Mouse (Mus musculus): Measurements from ENCODE around the gene Grid2. TPM values are rescaled to one million over a fixed set of nuclear protein-coding genes. Genes with fewer than 3 reads are reported as not detected.

The Grid2 gene
- polyA plus RNA-seq, 1 experiment from 2014 or later, result 0.56 TPM

DNA sequence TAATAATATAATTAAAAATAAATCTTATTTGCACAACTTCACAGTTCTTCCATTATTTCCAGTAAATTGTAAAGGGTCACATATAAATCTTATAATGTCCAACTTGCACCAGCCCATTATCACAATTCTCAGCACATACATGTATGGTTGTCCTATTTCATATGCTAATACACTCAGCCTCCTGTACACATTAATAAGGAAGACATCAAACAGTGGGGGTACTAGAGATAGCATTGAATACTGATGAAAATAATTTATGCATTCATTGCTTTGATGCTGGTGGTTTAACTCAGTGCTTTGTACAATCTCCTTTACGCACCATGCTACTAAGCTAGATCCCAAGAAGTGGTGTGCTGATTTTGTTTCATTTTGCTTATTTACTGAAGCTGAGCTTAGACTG is 446.0 kb downstream of the Grid2 start:
- Histone ChIP-seq H3K27me3 (ENCODE audit: low read depth, poor library complexity, severe bottlenecking) (no peaks in the 10 kb centered on the region), H3K27ac (replicated peaks) (no peak overlapping the region), H3K36me3 (no peaks in the 10 kb centered on the region), H3K9me3 (replicated peaks) (no peaks in the 10 kb centered on the region), H3K4me3 (no peak overlapping the region), H3K4me1 (no peaks in the 10 kb centered on the region)
- WGBS, result 95% methylated on average over 1 of the region's 1 CpGs
- DNase-seq (ENCODE audit: low spot score), result no peak

DNA sequence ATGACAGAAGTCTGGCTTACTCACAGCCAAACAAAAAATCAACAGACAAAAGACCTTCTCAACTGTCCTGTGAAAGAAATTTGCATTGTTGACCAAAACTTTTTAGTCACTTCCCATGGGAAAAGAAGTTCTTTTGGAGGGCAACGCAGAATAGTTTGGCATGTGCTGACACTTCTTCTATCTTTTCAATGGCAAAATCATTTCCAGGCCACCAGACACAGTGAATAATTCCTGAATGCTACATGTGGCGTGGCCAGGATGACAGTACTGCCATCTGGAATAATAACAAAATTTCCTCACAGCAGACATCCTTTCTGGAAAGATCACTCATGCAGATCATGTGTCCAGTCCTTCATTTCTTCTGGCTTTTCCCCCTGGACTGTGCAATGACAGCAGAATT is 478.1 kb downstream of the Grid2 start:
- Histone ChIP-seq H3K4me3 (no peak overlapping the region), H3K9me3 (replicated peaks) (no peaks in the 10 kb centered on the region), H3K27ac (replicated peaks) (no peak overlapping the region), H3K36me3 (no peaks in the 10 kb centered on the region), H3K27me3 (ENCODE audit: low read depth, poor library complexity, severe bottlenecking) (no peaks in the 10 kb centered on the region), H3K4me1 (no peaks in the 10 kb centered on the region)
- WGBS, result 77% methylated on average over 2 of the region's 2 CpGs
- DNase-seq (ENCODE audit: low spot score), result no peak

DNA sequence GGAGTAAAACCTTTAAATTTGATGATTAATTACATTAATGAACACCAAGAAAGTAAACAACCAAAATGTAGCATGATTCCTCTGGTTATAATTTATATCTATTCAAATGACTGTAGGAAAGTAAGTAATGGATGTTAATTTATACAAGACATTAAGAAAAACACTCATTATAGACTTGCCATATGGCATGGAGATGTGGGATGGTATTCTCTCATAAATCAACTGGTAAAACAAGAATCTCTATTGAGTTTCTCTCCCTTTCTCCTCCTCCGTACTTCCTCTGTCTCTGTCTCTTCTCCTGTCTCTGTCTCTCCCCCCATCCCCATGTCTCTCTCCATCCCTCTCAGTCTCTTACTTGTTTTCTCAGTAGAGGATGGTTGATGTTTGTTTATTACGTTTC is 506.9 kb downstream of the Grid2 start:
- no peaks in the 10 kb centered on the region for H3K4me1 ChIP-seq
- no peaks in the 10 kb centered on the region for H3K36me3 ChIP-seq
- DNase-seq (ENCODE audit: low spot score), result no peak
- H3K4me3 ChIP-seq, result no peak overlapping the region
- H3K9me3 ChIP-seq (replicated peaks), result 0 out of 2 replicates have a peak, but pooled peaks cover 9% of the 10 kb centered on the region
- WGBS, result 79% methylated on average over 2 of the region's 2 CpGs
- no peak overlapping the region for H3K27ac ChIP-seq (replicated peaks)
- no peaks in the 10 kb centered on the region for H3K27me3 ChIP-seq (ENCODE audit: low read depth, poor library complexity, severe bottlenecking)

DNA sequence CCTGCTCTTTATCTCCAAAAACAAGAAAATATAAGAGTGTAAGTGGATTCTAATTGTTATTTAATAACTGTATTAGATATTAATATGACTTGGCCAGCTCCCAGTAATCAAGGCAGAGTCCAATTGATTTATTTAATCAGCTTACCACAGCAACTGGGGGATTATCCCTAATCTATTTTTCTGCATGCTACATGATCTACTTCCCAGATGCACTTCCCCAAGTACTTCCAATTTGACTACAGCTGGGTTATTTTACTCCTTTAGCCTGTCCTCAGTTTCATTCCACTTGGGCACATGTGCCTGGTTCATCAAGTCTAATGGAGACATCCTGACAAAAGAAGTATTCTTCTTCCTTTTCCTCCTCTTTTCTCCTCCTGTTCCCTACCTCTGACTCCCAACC is 539.0 kb downstream of the Grid2 start:
- Histone ChIP-seq H3K27me3 (ENCODE audit: low read depth, poor library complexity, severe bottlenecking) (no peaks in the 10 kb centered on the region), H3K4me3 (no peak overlapping the region), H3K36me3 (no peaks in the 10 kb centered on the region), H3K9me3 (replicated peaks) (no peaks in the 10 kb centered on the region), H3K27ac (replicated peaks) (no peak overlapping the region), H3K4me1 (0 out of 2 replicates have a peak, but pooled peaks cover 3% of the 10 kb centered on the region)
- DNase-seq (ENCODE audit: low spot score), result no peak

DNA sequence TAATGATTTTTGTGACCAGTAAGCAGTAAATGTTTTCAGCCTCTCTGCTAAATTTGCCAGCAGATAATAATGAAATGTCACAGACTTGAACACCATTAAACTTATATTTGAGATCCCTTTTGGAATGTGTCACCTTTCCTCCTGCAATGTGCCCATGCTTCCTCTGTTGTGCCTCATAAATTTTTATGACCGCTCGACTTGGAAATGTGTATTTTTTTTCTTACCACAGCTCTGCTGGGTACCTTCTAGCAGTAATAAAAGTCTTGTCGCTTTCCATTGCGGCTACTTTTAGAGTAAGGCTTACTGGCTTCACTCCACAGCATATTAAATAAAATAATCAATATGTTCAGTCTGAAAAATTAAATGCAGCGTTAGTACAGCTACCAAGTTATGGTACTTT is 564.6 kb downstream of the Grid2 start:
- Histone ChIP-seq H3K9me3 (replicated peaks) (no peaks in the 10 kb centered on the region), H3K36me3 (no peaks in the 10 kb centered on the region), H3K27ac (replicated peaks) (no peak overlapping the region), H3K4me1 (no peaks in the 10 kb centered on the region; the same call in 1 of the 2 replicates), H3K4me3 (no peak overlapping the region), H3K27me3 (ENCODE audit: low read depth, poor library complexity, severe bottlenecking) (no peaks in the 10 kb centered on the region)
- DNase-seq (ENCODE audit: low spot score), result no peak
- WGBS, result 94% methylated on average over 5 of the region's 5 CpGs

DNA sequence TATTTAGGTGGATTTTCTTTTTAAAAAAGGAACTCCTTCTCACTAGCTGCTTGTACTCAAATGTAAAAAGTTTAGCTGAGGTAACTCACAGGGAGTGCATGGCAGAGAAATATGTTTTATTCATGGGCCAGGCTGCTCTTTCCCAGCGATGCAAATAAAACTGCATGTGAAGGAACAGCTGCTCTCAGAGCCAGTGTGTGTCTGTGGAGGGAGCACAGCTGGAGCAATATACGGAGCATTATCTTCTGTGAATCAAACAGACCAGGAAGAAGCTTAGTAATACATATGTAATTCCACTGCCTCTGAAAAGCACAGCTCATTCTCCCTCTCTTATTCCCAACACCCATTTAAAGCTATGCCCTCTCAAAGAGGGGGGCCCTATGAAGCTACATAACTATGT is 607.0 kb downstream of the Grid2 start:
- Histone ChIP-seq H3K36me3 (no peaks in the 10 kb centered on the region), H3K27ac (replicated peaks) (no peak overlapping the region), H3K4me1 (peaks cover 14% of the 10 kb centered on the region), H3K9me3 (replicated peaks) (no peaks in the 10 kb centered on the region), H3K27me3 (ENCODE audit: low read depth, poor library complexity, severe bottlenecking) (no peaks in the 10 kb centered on the region), H3K4me3 (no peak overlapping the region)
- no peak for DNase-seq (ENCODE audit: low spot score)
- 33% methylated on average over 2 of the region's 2 CpGs for WGBS

DNA sequence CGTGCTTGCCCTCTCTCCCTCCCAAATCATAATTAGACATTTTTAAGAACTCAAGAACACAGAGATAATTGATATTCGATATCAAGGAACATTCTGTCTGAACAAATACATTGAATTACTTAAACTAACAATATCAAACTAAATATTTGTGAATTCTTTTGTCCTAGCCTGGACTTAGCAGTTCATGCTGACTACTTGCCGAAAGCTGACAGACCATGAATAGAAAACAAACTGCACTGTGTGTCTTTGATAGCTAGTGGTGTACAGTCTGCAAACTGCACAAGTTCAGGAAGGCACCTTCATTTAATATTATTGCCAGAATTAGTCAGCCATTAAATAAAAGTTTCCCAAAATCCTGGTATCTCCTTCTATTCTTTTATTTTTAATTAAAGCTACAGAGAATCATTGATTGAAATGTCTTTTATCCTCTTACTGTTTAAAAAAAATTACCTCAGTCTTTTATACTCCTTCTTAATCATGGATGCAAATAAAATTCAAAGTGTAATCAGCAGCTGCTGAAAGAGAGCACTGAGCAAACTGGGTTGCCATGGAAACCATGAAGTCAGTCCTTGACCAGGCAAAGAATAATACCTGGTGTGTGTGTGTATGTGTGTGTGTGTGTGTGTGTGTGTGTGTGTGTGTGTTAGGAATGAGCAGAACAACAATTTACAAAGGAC is 621.5 kb downstream of the Grid2 start:
- no peak for DNase-seq (ENCODE audit: low spot score)
- Histone ChIP-seq H3K9me3 (replicated peaks) (no peaks in the 10 kb centered on the region), H3K36me3 (no peaks in the 10 kb centered on the region), H3K4me1 (peaks cover 20% of the 10 kb centered on the region), H3K27ac (replicated peaks) (no peak overlapping the region), H3K4me3 (no peak overlapping the region), H3K27me3 (ENCODE audit: low read depth, poor library complexity, severe bottlenecking) (no peaks in the 10 kb centered on the region)
- WGBS, result 74% methylated on average over 3 of the region's 3 CpGs

DNA sequence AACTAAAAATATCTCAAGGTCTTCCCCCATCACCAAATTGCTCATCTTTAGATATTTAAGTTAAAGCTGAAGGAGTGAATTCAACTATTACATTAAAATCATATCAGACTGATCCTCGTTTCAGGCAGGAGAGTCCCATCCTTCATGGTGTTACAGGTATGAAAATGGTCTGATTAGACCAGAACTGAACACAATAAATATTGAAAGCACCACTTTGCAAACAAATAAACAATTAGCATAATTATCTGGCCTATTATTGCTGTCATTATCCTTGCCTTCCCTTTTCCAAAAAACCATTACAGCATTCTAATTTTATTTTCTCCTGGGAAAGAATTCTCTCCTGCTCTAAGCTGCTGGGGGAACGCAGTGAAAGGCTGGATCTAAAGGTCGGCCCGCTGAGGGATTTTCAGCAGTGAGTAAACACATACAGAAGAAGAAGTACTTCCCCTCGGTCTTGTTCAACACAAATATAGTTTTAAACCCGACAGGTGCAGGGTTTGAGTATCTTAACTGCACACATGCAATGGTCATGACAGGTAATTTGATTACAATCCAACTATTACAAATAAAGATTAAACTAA is 622.2 kb downstream of the Grid2 start:
- Histone ChIP-seq H3K36me3 (no peaks in the 10 kb centered on the region), H3K9me3 (replicated peaks) (no peaks in the 10 kb centered on the region), H3K4me1 (peaks cover 20% of the 10 kb centered on the region), H3K27ac (replicated peaks) (0 out of 2 replicates have a peak overlapping the region, but pooled peaks have one; percentile 17), H3K27me3 (ENCODE audit: low read depth, poor library complexity, severe bottlenecking) (no peaks in the 10 kb centered on the region), H3K4me3 (no peak overlapping the region)
- no peak for DNase-seq (ENCODE audit: low spot score)
- 69% methylated on average over 6 of the region's 6 CpGs for WGBS

DNA sequence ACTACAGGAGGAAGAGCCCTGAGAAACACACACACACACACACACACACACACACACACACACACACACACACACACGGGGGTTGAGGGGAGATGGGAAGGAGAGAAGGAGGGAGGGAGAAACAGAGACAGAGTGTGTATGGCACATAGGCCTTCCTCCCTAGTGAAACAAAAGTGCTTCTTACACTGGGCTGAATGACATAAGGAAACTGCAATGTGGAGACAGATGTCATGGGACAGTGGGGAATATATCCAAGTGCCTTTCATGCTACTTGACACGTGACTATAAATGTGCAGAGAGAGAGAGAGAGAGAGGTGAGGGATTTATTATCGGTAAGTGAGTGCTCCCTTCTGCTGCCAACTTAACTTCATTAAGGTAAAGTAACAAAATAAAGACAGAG is 639.0 kb downstream of the Grid2 start:
- no peaks in the 10 kb centered on the region for H3K27me3 ChIP-seq (ENCODE audit: low read depth, poor library complexity, severe bottlenecking)
- WGBS, result 67% methylated on average over 3 of the region's 3 CpGs
- H3K9me3 ChIP-seq (replicated peaks), result no peaks in the 10 kb centered on the region
- H3K4me3 ChIP-seq, result no peak overlapping the region
- no peak overlapping the region for H3K27ac ChIP-seq (replicated peaks)
- H3K4me1 ChIP-seq, result no peaks in the 10 kb centered on the region
- no peaks in the 10 kb centered on the region for H3K36me3 ChIP-seq
- DNase-seq (ENCODE audit: low spot score), result no peak

DNA sequence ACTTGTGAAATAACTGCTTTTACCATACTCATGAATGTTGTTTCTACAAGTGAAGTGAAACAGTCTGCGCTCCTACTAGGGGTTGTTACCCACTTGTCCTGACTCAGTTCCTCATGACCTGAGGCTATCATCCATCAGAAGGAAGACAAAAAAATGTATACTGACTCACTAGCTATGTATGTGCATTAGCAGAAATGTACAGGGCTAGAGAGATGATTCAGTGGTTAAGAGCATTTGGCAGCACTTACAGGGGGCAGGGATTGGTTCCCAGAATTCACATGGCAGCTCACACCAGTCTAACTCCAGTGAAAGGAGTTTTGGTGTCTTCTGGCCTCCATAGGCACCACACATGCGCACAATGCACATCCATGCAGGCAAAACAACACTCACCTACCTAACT is 642.5 kb downstream of the Grid2 start:
- H3K27ac ChIP-seq (replicated peaks), result no peak overlapping the region
- WGBS, result 93% methylated on average over 2 of the region's 2 CpGs
- H3K36me3 ChIP-seq, result no peaks in the 10 kb centered on the region
- no peak overlapping the region for H3K4me3 ChIP-seq
- no peaks in the 10 kb centered on the region for H3K27me3 ChIP-seq (ENCODE audit: low read depth, poor library complexity, severe bottlenecking)
- no peak for DNase-seq (ENCODE audit: low spot score)
- no peaks in the 10 kb centered on the region for H3K4me1 ChIP-seq
- H3K9me3 ChIP-seq (replicated peaks), result no peaks in the 10 kb centered on the region

DNA sequence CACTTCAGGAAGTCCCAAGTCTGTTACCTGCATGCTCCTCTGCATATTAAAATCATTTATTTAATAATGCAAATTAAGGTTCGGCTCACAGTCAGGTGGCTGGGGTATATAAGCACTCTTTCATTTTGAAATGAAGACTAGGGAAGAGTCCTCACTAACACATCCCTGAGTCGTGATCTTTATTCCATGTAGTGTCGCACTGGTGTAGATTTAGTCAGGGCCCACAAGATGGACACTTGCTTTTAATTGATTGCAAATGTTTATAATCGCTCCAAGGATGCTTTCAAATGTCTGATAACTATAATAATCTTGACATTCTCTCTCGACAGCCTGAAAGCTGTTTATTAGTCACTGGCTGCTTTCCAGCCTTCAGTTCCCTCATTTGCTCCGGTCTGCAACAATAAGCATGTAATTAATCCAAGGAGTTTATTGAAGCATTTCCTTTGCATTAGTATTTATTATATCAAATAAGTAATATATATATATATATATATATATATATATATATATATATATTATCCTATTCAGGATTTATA is 661.4 kb downstream of the Grid2 start:
- Histone ChIP-seq H3K27me3 (ENCODE audit: low read depth, poor library complexity, severe bottlenecking) (no peaks in the 10 kb centered on the region), H3K4me3 (no peak overlapping the region), H3K27ac (replicated peaks) (no peak overlapping the region), H3K9me3 (replicated peaks) (no peaks in the 10 kb centered on the region), H3K4me1 (no peaks in the 10 kb centered on the region; the same call in 1 of the 2 replicates), H3K36me3 (no peaks in the 10 kb centered on the region)
- 84% methylated on average over 6 of the region's 6 CpGs for WGBS
- no peak for DNase-seq (ENCODE audit: low spot score)

DNA sequence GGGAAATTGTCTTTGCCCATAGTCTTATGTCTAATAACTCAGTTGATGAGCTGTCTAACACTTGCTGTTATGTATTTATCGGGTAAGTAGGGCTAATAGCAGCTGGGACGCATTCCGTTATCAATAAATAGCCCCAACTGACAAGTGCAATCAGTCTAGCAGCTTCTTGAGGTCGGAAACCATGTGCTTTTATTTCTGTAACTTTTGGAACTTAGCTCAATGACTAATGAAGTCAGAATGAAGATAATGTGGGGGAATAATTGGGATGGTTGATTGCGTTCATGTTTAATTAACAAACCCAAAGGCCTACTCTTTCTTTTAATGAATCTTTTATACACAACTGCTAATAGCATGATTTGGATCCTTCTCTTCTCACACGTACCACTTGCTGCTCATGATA is 666.3 kb downstream of the Grid2 start:
- DNase-seq (ENCODE audit: low spot score), result no peak
- Histone ChIP-seq H3K9me3 (replicated peaks) (no peaks in the 10 kb centered on the region), H3K36me3 (no peaks in the 10 kb centered on the region), H3K27ac (replicated peaks) (no peak overlapping the region), H3K27me3 (ENCODE audit: low read depth, poor library complexity, severe bottlenecking) (no peaks in the 10 kb centered on the region), H3K4me1 (no peaks in the 10 kb centered on the region), H3K4me3 (no peak overlapping the region)
- WGBS, result 95% methylated on average over 6 of the region's 6 CpGs

DNA sequence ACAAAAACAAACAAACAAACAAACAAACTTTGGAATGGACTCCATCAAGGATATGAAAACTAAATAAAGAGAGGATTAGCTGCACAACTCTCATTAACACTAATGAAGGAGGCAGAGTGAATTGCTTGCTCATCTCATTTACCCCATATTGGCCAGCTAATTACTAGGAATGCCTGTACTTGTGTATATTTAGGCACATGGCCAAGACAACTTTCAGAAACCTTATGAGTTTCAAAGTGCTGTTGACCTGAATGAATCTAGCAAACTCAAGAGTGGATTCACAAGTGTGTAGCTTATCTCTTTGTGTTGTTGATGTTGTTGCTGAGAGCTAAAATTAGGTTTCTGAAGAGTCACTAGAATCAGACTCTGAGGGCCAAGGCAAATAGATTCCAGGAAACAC is 675.5 kb downstream of the Grid2 start:
- no peaks in the 10 kb centered on the region for H3K36me3 ChIP-seq
- DNase-seq (ENCODE audit: low spot score), result no peak
- no peak overlapping the region for H3K27ac ChIP-seq (replicated peaks)
- H3K9me3 ChIP-seq (replicated peaks), result no peaks in the 10 kb centered on the region
- H3K27me3 ChIP-seq (ENCODE audit: low read depth, poor library complexity, severe bottlenecking), result no peaks in the 10 kb centered on the region
- no peaks in the 10 kb centered on the region for H3K4me1 ChIP-seq
- no peak overlapping the region for H3K4me3 ChIP-seq

All from midbrain, embryonic 10.5 days (tissue).